Mouse (Mus musculus) bone marrow, adult 2 months (tissue): ENCODE measurements around the gene Stat2.

Experiments used
- CTCF ChIP-seq: fragments of 200-500 bp; IDR thresholded peaks from 2 replicates; pipeline ENCODE4 v1.5.1; 2011; ENCODE audit warnings: low read length, control low read depth; ENCODE audit not compliant: control insufficient read depth, insufficient read depth
- POLR2A ChIP-seq: fragments of 200-500 bp; IDR thresholded peaks from 2 replicates; pipeline ENCODE4 v1.6.1; 2011; ENCODE audit warnings: low read depth, mild to moderate bottlenecking, control low read depth, low read length, borderline replicate concordance; ENCODE audit not compliant: control insufficient read depth

- TF ChIP-seq CTCF (no peak), POLR2A (no peak)
These were observed 28.4 kb downstream of the Stat2 start, which contains the start of gene Il23a for GRCm38 (mm10) chr10:128298702-128299171.
